Mouse (Mus musculus): ENCODE measurements at regions not wholly inside any gene's neighbourhood (a gene's known extent, or its start where the extent isn't known, plus 50 kb on each side); places are given as distances from the start of the nearest gene placed in this dataset.

DNA sequence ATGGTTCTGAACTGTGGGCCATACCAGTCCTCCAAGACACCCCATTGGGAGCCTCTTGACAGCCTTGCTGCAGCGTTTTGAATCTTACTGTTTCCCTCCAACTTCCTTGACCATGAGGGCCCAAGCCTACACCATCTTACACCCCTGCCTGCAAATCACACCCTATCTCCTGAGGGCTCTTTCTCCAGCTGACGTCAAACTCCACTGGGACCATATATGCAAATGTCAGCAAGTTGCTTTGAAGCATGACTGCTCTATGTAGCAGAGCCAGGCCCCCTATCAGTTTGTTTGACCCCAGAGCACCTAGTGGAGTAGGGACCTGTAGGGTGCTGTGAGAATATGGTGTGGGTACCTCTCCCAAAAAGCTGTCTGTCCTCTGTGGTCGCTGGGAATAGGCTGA is 172.8 kb downstream of the Ttc8 start:
- no peak for DNase-seq (ENCODE audit: low spot score in 2 of 2)
- intact Hi-C loops (cut with DNase I): no loop called here

DNA sequence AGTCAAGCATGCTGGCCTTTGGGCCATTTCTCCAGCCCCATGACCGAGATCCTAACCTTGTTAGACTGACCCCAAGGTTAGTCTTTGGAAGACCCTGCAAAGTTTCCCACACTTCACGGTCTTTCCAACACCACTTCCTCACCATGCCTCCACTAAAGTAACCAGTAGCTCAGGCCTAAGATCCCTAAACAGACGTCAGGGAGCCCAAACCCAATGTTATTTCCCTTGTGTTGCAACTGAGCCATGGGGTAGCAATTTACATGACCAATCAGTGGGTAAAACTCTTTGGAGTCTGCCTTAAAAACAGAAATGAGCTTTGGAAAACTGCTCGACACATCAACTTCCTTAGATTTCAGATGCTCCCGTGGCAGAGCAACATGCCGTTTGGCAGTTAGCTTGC is 173.6 kb downstream of the Ttc8 start:
- intact Hi-C loops (cut with DNase I): no loop called here
- no peak for DNase-seq (ENCODE audit: low spot score in 2 of 2)

DNA sequence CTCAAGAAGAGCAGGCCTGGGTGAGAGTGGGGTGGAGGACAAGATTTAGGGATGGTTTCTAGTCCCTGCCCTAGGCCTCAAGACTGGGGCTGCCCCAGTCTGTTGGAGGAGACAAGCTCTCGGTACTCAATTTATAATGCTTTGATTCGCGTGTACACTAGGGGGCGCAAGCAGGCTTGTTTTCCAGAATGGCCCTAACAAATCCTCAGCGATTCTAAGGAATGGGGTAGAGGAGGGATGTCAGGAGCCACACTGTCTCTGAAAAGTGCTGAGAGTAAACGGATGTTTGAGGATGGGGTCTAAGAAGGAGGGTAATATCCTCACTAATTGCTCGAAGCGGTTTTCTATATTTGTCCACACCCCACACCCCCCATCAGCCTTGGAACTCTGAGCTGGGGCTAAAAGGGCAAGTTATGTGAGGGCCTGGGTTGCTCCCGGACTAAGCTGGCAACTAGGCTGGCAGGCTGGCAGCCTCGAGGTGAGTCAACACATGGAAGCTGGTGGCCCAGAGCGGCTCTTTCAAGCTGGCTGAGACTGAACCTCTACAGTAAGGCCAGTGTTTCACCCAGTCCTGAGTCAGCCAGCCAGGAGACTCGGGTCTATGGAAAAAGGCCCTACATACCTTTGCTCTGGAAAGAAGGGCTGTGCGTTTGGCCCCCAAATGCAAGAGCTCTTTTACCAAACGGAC is 176.7 kb downstream of the Ttc8 start:
- intact Hi-C loops (cut with DNase I): loop anchor here (5.0 kb wide), 3 partner anchors 55 to 740 kb away; no protein-coding TSS in a partner anchor
- DNase-seq (ENCODE audit: low spot score in 2 of 2): peak; percentile 89 to 93

DNA sequence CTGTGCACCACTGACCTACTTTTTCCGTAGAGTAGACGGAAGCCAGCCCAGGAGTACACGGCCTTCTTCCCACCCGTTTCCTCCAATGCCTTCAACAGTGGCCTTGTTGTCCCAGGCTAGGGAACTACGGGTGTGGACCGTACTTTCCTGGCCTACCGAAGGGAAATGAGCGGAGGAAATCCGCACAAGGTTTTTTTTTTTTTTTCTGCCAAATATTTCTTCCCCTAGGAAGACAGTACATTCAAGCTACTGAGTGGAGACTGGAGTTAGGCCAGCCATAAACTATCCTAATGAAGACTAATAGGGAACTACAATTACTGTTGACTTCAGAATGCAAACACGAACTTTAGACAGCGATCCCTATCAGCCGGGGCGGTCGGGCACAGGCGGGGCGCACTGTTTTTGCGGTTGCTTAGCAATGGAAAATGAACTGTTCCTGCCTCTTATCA is 177.3 kb downstream of the Ttc8 start:
- intact Hi-C loops (cut with DNase I): loop anchor here (5.0 kb wide), 3 partner anchors 55 to 740 kb away; no protein-coding TSS in a partner anchor

DNA sequence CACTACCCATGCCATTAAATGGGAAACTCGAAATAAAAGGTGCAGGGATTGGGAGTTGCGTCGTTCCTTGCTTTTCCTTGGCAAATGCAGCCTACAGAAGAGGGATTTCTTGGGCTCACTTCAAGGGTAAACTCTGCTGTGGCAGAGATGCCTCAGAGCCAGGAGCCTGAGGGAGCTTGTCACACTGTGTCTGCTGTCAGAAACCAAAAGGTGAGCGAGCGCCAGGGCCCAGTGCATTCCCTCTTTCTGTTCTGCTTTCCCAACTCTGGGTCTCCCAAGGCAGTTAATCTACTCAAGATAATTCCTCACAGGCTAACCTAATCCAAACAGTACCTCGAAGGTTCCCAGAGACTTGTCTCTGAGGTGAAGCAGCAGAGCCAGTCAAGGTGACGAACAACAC is 179.5 kb downstream of the Ttc8 start:
- intact Hi-C loops (cut with DNase I): loop anchor here (5.0 kb wide), 3 partner anchors 52 to 737 kb away; no protein-coding TSS in a partner anchor
- DNase-seq (ENCODE audit: low spot score in 2 of 2): no peak

More for the DNA sequence above, 177.3 kb downstream of the Ttc8 start:
- no peak for DNase-seq (ENCODE audit: low spot score in 2 of 2)

DNA sequence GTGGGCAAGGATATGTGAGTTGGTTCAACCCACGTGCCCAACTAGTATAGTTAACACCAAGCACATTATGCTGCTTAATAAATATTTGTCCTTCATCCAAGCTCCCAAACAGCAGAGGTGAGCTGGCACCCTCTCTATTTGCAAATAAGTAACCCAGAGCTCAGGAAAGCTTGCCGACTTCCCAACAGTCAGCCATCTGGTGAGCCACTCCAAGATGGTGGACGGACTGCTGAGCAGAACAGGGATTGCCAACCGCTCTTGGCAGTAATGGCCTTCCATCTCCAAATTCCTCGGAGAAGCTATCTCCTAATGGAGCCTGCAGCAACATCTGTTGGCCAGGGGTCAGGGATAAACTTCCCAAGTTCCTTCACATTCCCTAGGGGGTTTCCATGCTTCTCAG is 188.2 kb downstream of the Ttc8 start:
- intact Hi-C loops (cut with DNase I): no loop called here
- DNase-seq (ENCODE audit: low spot score in 2 of 2): no peak

DNA sequence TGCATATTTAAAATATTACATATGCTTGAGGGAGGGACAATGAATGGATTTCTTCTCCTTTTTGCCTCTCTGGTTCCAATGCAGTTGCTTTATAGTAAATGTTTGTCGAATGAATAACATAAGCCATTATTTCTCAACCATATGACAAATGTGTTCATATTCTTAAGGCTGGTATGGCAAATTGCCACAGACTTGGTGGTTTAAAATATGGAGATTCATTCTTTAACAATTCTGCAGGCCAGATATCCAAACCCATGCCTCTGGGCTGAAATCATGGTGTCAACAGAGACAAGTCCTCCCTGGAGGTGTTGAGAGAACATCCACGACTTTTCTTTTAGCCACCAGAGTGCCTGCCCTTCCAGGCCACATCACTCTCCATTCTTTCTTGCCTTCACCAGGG is 193.4 kb downstream of the Ttc8 start:
- intact Hi-C loops (cut with DNase I): no loop called here
- DNase-seq (ENCODE audit: low spot score in 2 of 2): no peak

DNA sequence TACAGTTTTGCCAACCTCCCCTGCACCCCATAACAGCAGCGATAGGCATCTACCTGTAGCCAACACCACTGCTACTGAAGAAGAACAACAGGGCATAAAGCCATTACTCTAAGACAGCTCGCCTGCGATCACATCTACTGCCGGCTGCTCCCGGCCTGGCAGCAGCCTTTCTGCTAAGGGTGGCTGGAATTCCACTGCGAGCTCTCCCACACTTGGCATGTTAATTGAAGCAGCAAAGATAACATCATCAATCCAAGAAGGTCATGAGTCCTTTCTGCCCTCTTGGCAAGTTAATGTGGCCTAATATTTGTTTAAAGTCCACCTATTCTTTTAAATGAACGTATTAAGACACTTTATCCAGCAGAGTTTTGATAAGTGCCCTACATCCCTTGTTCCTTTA is 196.1 kb downstream of the Ttc8 start:
- intact Hi-C loops (cut with DNase I): no loop called here
- DNase-seq (ENCODE audit: low spot score in 2 of 2): no peak

DNA sequence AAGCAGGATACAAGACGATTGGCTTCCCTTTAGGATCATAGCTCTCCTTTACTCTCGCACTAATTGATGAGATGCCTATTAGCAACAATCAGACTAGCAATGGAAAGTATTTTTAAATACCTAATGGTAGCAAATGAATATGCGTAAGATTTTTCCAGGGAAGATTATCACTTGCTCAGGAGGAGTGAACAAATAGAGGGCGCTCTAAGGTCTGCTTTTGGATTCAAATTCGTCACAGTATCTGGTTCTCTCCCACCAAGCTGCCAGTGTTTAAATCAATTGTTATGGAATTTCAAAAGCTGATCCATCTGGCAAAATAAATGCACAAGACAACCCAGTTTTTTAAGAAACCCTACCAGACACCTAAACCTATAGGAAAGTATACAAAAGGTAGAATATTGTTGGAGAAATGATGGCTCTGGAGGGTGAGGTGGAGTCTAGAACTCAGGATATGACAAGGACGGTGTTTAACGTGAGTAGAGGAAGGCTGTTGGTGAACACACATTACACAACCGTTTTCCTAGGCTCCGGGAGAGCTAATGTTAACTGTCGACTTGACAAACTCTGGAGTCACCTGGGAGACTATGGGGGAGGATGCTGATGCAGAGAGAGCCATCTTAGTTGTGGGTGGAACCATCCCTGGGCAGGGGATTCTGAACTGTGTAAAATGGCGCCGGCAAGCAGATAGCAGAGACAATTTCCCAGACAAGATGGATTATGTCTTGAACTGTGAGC is 198.2 kb downstream of the Ttc8 start:
- DNase-seq (ENCODE audit: low spot score in 2 of 2): no peak
- intact Hi-C loops (cut with DNase I): no loop called here

DNA sequence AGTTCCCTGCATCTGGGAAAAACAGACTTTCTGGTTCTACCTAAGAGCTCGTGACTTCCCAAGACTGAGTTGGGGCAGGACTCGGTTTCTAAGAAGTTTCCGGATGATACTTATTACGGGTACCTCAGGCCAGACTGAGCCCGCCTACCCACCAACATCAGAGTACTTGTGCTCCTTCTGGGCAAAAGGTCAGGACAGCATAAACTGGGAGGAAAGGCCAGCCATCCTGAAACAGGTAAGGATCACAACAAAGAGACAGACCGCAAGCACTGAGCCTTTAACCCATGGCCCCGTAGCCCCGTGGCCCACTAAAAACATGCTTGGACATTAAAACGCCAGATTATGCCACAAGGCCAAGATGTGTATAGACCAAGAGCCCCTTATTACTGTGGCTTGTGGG is 199.6 kb downstream of the Ttc8 start:
- intact Hi-C loops (cut with DNase I): loop anchor here (5.0 kb wide), 1 partner anchor 352 kb away; no protein-coding TSS in a partner anchor
- no peak for DNase-seq (ENCODE audit: low spot score in 2 of 2)

DNA sequence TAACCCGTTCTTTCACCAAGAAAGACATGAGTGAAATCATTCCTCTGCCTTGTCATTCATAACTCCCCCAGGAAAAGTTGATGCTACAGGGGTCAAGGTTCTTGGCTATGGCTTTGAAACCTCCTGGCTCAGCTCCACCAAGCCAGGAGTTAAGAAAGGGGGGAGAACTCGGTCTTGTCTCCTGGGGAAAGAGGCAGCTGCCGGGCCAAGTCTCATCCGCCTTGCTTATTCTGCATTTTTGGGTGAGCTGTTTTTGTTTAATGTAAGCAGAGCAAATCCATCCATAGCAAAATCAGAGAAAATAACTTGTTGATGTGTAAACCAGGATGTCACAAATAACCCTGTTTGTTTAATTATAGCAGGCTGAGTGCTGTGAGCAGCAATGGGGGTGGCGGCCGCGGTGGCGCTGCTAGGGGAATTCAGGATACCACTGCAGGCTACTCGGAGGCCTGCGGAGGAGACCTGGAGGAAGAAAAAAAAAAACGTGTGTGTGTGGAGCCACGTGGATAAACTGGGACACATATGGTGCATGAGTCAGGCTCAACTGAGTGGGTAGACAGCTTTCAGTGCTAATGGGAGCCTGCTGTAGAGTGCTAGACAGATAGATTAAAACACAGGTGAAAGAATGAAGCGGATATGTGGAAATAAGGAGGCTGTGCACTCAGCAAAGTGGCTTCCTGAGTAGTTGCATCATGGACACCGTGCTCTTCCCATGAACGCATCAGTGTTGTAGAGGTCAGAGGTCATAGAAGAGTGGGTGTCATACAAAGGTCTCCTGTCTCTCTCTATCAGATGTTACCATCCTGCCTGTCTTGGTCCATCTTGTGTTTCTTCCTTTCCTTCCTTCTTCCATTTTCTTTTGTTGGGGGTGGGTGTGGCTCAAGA is 203.5 kb downstream of the Ttc8 start:
- peak; percentile 80 to 97 for DNase-seq (ENCODE audit: low spot score in 2 of 2)
- intact Hi-C loops (cut with DNase I): loop anchor here (2.0 to 5.0 kb wide), 2 partner anchors 59 to 348 kb away; no protein-coding TSS in a partner anchor

DNA sequence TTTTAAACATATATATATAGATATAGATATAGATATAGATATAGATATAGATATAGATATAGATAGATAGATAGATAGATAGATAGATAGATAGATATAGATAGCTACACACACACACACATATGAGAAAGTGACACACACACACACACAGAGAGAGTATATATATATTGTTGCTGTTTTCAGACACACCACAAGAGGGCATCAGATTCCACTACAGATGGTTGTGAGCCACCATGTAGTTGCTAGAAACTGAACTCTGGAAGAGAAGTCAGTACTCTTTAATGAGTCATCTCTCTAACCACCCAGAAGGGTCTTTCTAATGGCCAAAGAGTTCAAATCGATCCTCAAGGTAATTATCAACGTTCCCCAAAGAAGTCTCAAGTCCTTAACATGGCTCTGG is 205.8 kb downstream of the Ttc8 start:
- no peak for DNase-seq (ENCODE audit: low spot score in 2 of 2)
- intact Hi-C loops (cut with DNase I): no loop called here

Data from left cerebral cortex, postnatal 25 days (tissue).